10 mouse cellular contexts compared by ENCODE assay signal in genomic region chr12:102596410-102596809, GRCm38 (mm10). TPM values are rescaled to one million over a fixed set of nuclear protein-coding genes. Genes with fewer than 3 reads are reported as not detected.
DNase-seq lines count a peak whose midpoint lies in the region; ATAC-seq and TF ChIP-seq lines count a peak whose summit lies in the region.
"Had no signal": no experiment of that assay in that cellular context is flagged by ENCODE, and none has a peak within 500 bp of the region (broad histone marks: within the 10 kb centered on the region; RNA-seq: fewer than 3 reads in every experiment).

No protein-coding gene starts in this region.

- H3K9me3 ChIP-seq in forebrain, embryonic 12.5 days = 0 out of 2 replicates have a peak, but pooled peaks cover 7% of the 10 kb centered on the region

- H3K4me3 ChIP-seq in heart, adult 2 months = no peak overlapping the region
- no peak overlapping the region for H3K4me3 ChIP-seq in lung, adult 2 months (replicated peaks; ENCODE audit: extremely low read depth, low read depth, low read length)
- H3K4me3 ChIP-seq in forebrain, embryonic 12.5 days (replicated peaks) = no peak overlapping the region
- H3K4me3 ChIP-seq: neural tube, embryonic 13.5 days had no signal

- no peak for DNase-seq in heart, adult 2 months
- DNase-seq in heart, adult 8-10 months (ENCODE audit: low spot score) = no peak
- DNase-seq in lung, adult 2 months = no peak
- DNase-seq in lung, postnatal 25 days (ENCODE audit: low spot score) = no peak
- peak; percentile 36 for DNase-seq in WW6 (ENCODE audit: low read depth, low spot score)
- peak; percentile 58 for DNase-seq in naive thymus-derived CD4-positive, alpha-beta T cell, adult 2 months (ENCODE audit: low read depth)
- DNase-seq in retina, postnatal 1 day = no peak

- peak; percentile 68 for TF ChIP-seq CTCF in heart, adult 2 months (IDR thresholded peaks at IDR 0.05)
- peak; percentile 63 for TF ChIP-seq CTCF in lung, adult 2 months (IDR thresholded peaks at IDR 0.05; ENCODE audit: insufficient read depth, low read length)

- H3K4me2 ChIP-seq in forebrain, embryonic 12.5 days = no peak overlapping the region
- H3K4me2 ChIP-seq: neural tube, embryonic 13.5 days had no signal

- no peak for TF ChIP-seq POLR2A in heart, adult 2 months (IDR thresholded peaks at IDR 0.05; ENCODE audit: insufficient read depth, low read depth, low read length)
- TF ChIP-seq POLR2A in lung, adult 2 months (IDR thresholded peaks at IDR 0.05; ENCODE audit: borderline replicate concordance, extremely low read depth, low read depth, low read length) = no peak

- H3K9ac ChIP-seq in heart, adult 2 months (ENCODE audit: low read depth, low read length) = no peak overlapping the region
- no peak overlapping the region for H3K9ac ChIP-seq in forebrain, embryonic 12.5 days
- H3K9ac ChIP-seq: neural tube, embryonic 13.5 days had no signal

- H3K79me2 ChIP-seq in heart, adult 2 months (replicated peaks; ENCODE audit: control insufficient read depth, insufficient read depth, low read length) = no peaks in the 10 kb centered on the region

- H3K36me3 ChIP-seq in heart, adult 2 months (ENCODE audit: control insufficient read depth, insufficient read depth, low read length) = no peaks in the 10 kb centered on the region
- 0 out of 2 replicates have a peak, but pooled peaks cover 6% of the 10 kb centered on the region for H3K36me3 ChIP-seq in forebrain, embryonic 12.5 days (replicated peaks)
- H3K36me3 ChIP-seq: neural tube, embryonic 13.5 days had no signal

- no peak overlapping the region; the same call in 1 of the 2 replicates for H3K27ac ChIP-seq in heart, adult 2 months
- no peak overlapping the region for H3K27ac ChIP-seq in forebrain, embryonic 12.5 days
- H3K27ac ChIP-seq: macrophage; neural tube, embryonic 13.5 days had no signal

- intact Hi-C loops in heart, adult 2 months (cut with DNase I) = loop anchor here (5.0 kb wide), 1 partner anchor 106 kb away; the partner anchor contains the start of gene Itpk1

- no peak for ATAC-seq in forebrain, embryonic 12.5 days (ENCODE audit: low FRiP score)

- H3K4me1 ChIP-seq in heart, adult 2 months (ENCODE audit: control insufficient read depth, insufficient read depth, low read length) = peaks cover 20% of the 10 kb centered on the region
- H3K4me1 ChIP-seq in lung, adult 2 months (ENCODE audit: control insufficient read depth, insufficient read depth, low read length) = no peaks in the 10 kb centered on the region
- peaks cover 28% of the 10 kb centered on the region for H3K4me1 ChIP-seq in forebrain, embryonic 12.5 days

- TF ChIP-seq EP300 in heart, adult 2 months (IDR thresholded peaks at IDR 0.05; ENCODE audit: insufficient read depth, low read depth, low read length) = no peak

- no peaks in the 10 kb centered on the region for H3K27me3 ChIP-seq in heart, adult 2 months (ENCODE audit: control insufficient read depth, insufficient read depth, low read length)
- no peaks in the 10 kb centered on the region for H3K27me3 ChIP-seq in forebrain, embryonic 12.5 days
- H3K27me3 ChIP-seq: neural tube, embryonic 13.5 days had no signal

- 51% methylated on average over 7 of the region's 7 CpGs for WGBS in heart, adult 2 months
- WGBS in lung, adult 2 months = 61% methylated on average over 7 of the region's 7 CpGs
- 80% methylated on average over 7 of the region's 7 CpGs for WGBS in forebrain, embryonic 12.5 days

RNA-seq across cellular contexts. Expression of gene Chga, which starts 41.6 kb away (rescaled TPM):
- total RNA-seq in heart, adult 2 months (2021) = not detected
- 0.06 and 0.12 TPM in 2 replicates for polyA plus RNA-seq in heart, adult 2 months (2012; rRNA removed)
- total RNA-seq in heart, adult 8-10 months (2022) = under 1 TPM in 2 of 4 experiments, not detected in 2; 0.14 TPM
- polyA plus RNA-seq in lung, adult 2 months (2012; rRNA removed) = 0.25 and 1.0 TPM in 2 replicates
- polyA plus RNA-seq in forebrain, embryonic 12.5 days (2016; fragmentation: Nextera tagmentation; extraction: Ambion mirVana) = 38.4 and 41.2 TPM in 2 replicates
- polyA plus RNA-seq: macrophage had no signal

Comparison
In these comparisons a context has a peak if more than half of its experiments do, and no peak if none do; other contexts are left out.
1. DNase-seq: peak in WW6 (single experiment) and naive thymus-derived CD4-positive, alpha-beta T cell, adult 2 months (single experiment); none in heart, adult 2 months (0 of 2), heart, adult 8-10 months (single experiment), lung, adult 2 months (single experiment), lung, postnatal 25 days (single experiment) and retina, postnatal 1 day (single experiment).
2. RNA of gene Chga, which starts 41.6 kb away (polyA plus RNA-seq): 38.4 to 41.2 TPM in forebrain, embryonic 12.5 days; 0.25 to 1.0 TPM in lung, adult 2 months and 0.06 to 0.12 TPM in heart, adult 2 months; every median in the first group is over 10 times any median in the second.